Mouse (Mus musculus) bone marrow, adult 2 months (tissue): ENCODE measurements around the gene Stim2. TPM values are rescaled to one million over a fixed set of nuclear protein-coding genes. Genes with fewer than 3 reads are reported as not detected.
A peak's percentile ranks its signal among the peaks of the same experiment; 100 is the strongest.

Experiments
- H3K27ac ChIP-seq: fragments of 200-500 bp; 2 replicates; pipeline ENCODE4 v1.5.1; 2012; ENCODE audit warnings: low read depth, mild to moderate bottlenecking, control low read depth, inconsistent platforms, low read length; ENCODE audit not compliant: control insufficient read depth, poor library complexity, insufficient read depth
- H3K4me1 ChIP-seq: fragments of 200-500 bp; 2 replicates; pipeline ENCODE4 v1.6.1; 2011; ENCODE audit warnings: low read length; ENCODE audit not compliant: control insufficient read depth, insufficient read depth
- H3K4me3 ChIP-seq: fragments of 200-500 bp; replicated peaks from 2 replicates; pipeline ENCODE3; 2011; ENCODE audit warnings: mild to moderate bottlenecking, low read depth, low read length, control low read depth; ENCODE audit not compliant: control insufficient read depth
- CTCF ChIP-seq: fragments of 200-500 bp; IDR thresholded peaks from 2 replicates; pipeline ENCODE4 v1.5.1; 2011; ENCODE audit warnings: low read length, control low read depth; ENCODE audit not compliant: control insufficient read depth, insufficient read depth
- POLR2A ChIP-seq: fragments of 200-500 bp; IDR thresholded peaks from 2 replicates; pipeline ENCODE4 v1.6.1; 2011; ENCODE audit warnings: low read depth, mild to moderate bottlenecking, control low read depth, low read length, borderline replicate concordance; ENCODE audit not compliant: control insufficient read depth
- WGBS: fragments of 180-500 bp; shearing (Covaris S2); methylation state at CpG from one replicate; pipeline ENCODE4 v1.1.7; 2018; 5-methylcytosine and 5-hydroxymethylcytosine counted together
- polyA plus RNA-seq: library from polyadenylated mRNA; stranded (reverse); fragments of >200 nt; gene quantifications from 2 replicates; pipeline ENCODE4 v1.2.4, GENCODE M21; 2011; ENCODE audit warnings: low replicate concordance; ENCODE audit not compliant: missing spikeins, insufficient read depth, insufficient read length

The Stim2 gene
- polyA plus RNA-seq, 1 experiment = 19.1 TPM

DNA sequence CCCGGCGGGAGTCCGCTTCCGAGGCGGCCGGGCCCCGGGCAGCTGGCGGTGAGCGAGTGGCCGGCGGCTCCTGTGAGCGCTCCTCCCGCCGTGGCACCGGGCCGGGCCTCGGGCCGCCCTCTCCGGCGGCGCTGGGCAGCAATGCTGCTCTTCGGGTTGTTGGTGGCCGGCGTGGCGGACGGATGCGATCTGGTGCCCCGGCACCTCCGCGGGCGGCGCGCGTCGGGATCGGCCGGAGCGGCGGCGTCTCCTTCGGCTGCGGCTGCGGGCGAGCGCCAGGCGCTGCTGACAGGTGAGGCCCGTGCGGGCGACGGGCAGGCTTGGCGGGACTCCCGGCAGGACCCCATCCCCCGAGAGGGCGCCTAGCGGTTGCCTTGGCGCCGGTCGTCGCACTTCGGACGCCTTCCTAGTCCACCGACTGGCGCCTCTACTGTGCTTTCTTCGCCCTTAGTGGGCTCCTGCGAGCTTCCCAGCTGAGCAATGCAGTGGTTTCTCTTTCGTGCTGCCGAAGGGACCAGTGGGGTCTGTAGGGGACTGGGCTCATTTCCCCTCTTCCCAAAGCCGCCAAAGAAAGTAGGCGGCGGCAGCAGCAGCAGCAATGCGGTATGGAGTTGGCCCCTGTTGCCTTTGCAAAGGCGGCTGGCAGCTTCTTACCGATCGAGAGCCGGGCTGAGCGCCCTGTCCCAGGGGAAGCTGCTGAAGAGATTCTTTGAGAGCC, 603 bp downstream of the Stim2 start:
- Histone ChIP-seq H3K4me3 (peak overlapping the region; percentile 83), H3K27ac (peak overlapping the region; percentile 96), H3K4me1 (peaks cover 1% of the 10 kb centered on the region)
- TF ChIP-seq CTCF = no peak
- TF ChIP-seq POLR2A = no peak
- under 1% methylated on average over 76 of the region's 76 CpGs for WGBS

DNA sequence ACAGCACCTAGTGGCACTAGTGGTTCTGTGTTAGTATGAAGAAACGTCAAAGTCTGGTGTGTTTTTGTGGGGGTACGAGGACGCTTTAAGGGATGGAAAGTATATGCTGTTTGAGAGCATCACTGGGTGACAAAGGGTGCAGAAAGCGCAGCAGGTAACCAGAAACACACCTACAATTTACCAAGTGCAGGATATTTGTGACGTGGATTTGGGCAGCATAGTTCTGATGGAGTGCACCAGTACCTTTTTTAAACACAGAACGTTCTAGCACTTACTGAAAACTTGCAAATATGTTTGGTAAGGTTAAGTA, 1.1 kb downstream of the Stim2 start:
- H3K27ac ChIP-seq = peak overlapping the region; percentile 96
- peaks cover 1% of the 10 kb centered on the region for H3K4me1 ChIP-seq
- peak overlapping the region; percentile 83 for H3K4me3 ChIP-seq
- WGBS = 2% methylated on average over 6 of the region's 6 CpGs
- no peak for TF ChIP-seq POLR2A
- TF ChIP-seq CTCF = no peak

DNA sequence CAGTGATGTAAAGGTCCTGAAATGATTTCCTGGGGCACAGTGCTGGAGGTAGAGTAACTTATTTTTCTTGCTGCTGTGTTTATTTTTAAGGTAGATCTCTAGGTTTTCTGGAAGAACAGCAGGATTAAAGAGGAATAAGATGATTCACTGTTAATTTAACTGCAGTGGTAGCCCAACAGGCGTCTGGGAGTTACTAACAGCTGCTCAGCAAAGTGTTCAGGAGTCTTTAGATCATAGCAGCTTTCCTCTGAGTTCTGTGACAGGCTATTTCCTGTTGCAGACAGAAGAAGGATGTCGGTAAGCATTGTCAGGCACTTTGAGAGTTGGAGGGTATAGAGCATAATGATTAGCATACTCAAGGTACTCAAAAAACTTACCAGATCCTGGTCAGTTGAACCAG, 1.5 kb downstream of the Stim2 start:
- WGBS = 1% methylated on average over 2 of the region's 2 CpGs
- Histone ChIP-seq H3K27ac (no peak overlapping the region), H3K4me3 (no peak overlapping the region), H3K4me1 (peaks cover 1% of the 10 kb centered on the region)
- no peak for TF ChIP-seq CTCF
- TF ChIP-seq POLR2A = no peak

GRCm38 (mm10) chr5:54001021-54001420, 2.7 kb downstream of the Stim2 start:
- Histone ChIP-seq H3K27ac (no peak overlapping the region), H3K4me3 (no peak overlapping the region), H3K4me1 (peaks cover 1% of the 10 kb centered on the region; the same call in 1 of the 2 replicates)
- WGBS = 48% methylated on average over 5 of the region's 5 CpGs
- no peak for TF ChIP-seq CTCF
- TF ChIP-seq POLR2A = no peak

DNA sequence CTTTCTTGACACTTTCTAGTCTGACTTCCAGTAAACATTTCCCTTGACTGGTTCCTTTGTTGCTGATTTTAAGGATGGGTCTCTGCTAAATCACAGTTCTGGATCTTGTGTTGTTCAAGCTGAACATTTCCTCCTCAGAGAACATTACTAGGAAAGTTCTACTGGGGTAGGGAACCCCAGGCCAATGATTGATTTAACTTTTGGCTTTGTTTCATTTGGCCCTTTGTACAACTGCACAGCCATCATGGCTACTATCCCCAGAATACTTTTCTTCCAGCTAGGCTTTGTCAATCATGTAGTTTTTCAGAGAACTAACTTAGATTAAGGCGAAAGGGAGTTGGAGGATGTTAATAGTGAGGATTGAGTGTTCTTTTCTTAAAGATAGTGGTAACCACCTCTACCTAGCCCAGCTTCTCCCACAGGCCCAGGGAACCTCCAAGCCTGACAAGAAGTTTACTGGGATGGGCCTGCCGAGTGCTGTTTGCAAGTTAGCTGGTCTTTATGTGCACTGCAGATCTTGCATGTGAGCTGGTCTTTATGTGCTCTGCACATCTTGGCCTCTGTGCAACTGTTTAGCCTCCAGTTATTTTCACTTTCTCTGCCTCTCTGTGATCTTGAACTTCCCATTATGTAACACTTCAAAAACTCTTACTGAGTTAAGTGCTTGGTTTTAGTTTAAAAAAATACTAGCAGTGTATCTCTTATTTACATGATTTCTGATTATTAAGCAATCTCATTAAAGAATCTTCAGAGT, 7.0 kb downstream of the Stim2 start:
- TF ChIP-seq CTCF (no peak), POLR2A (no peak)
- no peak overlapping the region for H3K4me3 ChIP-seq
- WGBS = 72% methylated on average over 2 of the region's 2 CpGs
- H3K27ac ChIP-seq = no peak overlapping the region
- H3K4me1 ChIP-seq = peaks cover 1% of the 10 kb centered on the region; the same call in 1 of the 2 replicates

- H3K27ac ChIP-seq = no peak overlapping the region
Observed at GRCm38 (mm10) chr5:54005865-54006225, 7.5 kb downstream of the Stim2 start.

DNA sequence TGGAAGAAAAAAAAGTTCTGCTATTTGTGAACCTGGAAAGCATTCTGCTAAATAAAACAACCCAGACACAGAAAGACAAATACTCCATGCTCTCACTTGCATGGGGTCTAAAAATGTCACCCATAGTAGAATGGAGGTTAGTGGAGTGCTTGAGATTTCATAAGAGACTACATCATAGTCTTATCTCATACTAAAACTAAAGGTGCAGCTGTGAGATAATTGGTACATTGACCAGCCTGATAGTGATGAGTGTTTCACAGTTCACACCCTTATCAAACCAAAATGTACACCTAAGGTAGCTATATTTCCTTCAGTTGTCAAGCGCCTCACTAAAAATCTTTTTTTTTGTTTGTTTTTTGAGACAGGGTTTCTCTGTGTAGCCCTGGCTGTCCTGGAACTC, 8.5 kb downstream of the Stim2 start:
- TF ChIP-seq CTCF (no peak), POLR2A (no peak)
- Histone ChIP-seq H3K4me3 (no peak overlapping the region), H3K4me1 (peaks cover 1% of the 10 kb centered on the region; the same call in 1 of the 2 replicates), H3K27ac (no peak overlapping the region)
- WGBS = 80% methylated on average over 1 of the region's 1 CpGs

More at GRCm38 (mm10) chr5:54005865-54006225, 7.5 kb downstream of the Stim2 start:
- Histone ChIP-seq H3K4me1 (peaks cover 1% of the 10 kb centered on the region; the same call in 1 of the 2 replicates), H3K4me3 (no peak overlapping the region)
- WGBS = 57% methylated on average over 6 of the region's 6 CpGs
- TF ChIP-seq CTCF (no peak), POLR2A (no peak)

GRCm38 (mm10) chr5:54007617-54008016, 9.3 kb downstream of the Stim2 start:
- 70% methylated on average over 6 of the region's 6 CpGs for WGBS
- Histone ChIP-seq H3K4me1 (peaks cover 1% of the 10 kb centered on the region; the same call in 1 of the 2 replicates), H3K27ac (no peak overlapping the region), H3K4me3 (no peak overlapping the region)
- TF ChIP-seq CTCF (no peak), POLR2A (no peak)
